Mouse (Mus musculus) ES-CJ7 (cell line): ENCODE data around the gene Itgb4.

Source experiments
- DNase-seq: peaks from one replicate; pipeline ENCODE4 v3.0.0; 2011; ENCODE audit warnings: low read depth, low spot score

Gene Itgb4

GRCm38 (mm10) chr11:115974309-115975082 lies at the start of gene Itgb4:
TSS of gene Itgb4 (plus strand) at chr11:115974709.
- peak; percentile 40 for DNase-seq

GRCm38 (mm10) chr11:115929031-115929430 lies 45.5 kb upstream of the Itgb4 start:
- no peak for DNase-seq

- DNase-seq = no peak
Measured at GRCm38 (mm10) chr11:115929818-115930217, 44.7 kb upstream of the Itgb4 start.

DNA sequence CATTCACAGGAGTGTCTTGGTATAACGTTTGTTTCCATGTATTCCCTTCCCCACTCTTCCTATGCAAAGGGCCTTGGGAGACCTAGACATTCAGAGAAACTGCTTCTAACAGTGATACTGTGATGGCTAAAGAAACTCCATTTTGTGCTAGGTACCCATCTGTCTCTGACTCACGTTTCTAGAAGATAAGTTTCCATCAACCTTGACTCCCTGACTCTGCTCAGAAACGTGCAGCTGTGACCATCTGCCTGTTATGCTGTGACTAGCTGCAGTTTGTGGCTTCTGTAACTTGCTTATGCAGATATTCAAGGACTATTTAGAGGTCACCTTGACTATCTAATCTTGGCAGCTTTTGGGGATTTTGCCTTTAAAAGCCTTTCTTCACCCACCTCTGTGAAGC lies 43.3 kb upstream of the Itgb4 start:
- no peak for DNase-seq

DNA sequence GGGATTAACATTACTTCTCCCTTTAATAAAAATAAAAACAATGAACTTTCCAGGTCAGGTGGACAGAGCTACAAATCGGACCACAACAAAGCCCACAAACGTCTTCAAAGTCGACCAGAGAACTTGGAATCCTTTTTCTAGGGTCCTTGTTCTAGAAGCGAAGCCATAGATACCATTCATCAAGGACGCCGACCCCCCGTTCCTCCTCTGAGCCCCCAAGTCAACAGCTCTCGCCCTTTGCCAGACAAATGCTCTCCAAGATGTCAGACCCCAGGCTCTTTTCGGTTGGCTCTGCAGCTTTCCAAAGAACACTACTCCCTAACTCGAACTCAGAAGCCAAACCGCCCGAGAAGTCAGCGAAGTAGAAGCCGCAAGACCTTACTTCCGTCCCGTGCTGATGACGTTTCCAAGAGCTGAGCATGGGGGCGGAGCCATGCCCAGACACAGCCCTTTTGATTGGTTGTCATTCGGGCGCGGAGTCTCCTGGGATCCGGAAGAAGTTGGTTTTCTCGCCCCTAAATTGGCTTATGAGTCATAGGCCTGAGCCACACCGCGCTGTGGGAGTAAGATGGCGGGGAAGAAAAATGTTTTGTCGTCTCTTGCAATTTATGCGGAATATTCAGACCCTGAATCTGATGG lies 41.3 kb upstream of the Itgb4 start, which contains the start of the genes Sap30bp and Recql5:
Gene Sap30bp (plus strand): TSS at position 175 of the 639 bp plus-strand sequence.
Gene Recql5 (minus strand): TSS at position 370 of the 639 bp plus-strand sequence.
- peak; percentile 99 for DNase-seq

DNA sequence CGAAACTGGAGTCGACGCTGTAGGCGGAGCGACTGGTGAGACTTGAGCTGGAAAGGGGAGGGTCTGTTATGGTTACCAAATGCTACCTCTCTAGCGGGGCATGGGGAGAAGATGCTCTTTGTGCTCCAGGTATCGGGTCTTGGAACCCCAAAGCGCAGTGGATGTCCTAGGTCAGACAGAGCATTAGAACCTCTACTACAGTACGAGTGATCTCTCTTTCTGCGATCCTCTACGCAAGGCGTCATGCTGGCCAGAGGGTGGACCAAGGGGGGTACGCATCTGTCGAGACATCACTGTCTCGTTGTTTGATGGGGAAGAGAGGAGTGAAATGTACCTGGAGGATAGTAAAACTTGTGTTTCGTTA lies 40.8 kb upstream of the Itgb4 start:
- DNase-seq = no peak

GRCm38 (mm10) chr11:115939690-115940329 lies 34.7 kb upstream of the Itgb4 start:
- DNase-seq = peak; percentile 68

GRCm38 (mm10) chr11:115941980-115942379 lies 32.5 kb upstream of the Itgb4 start:
- no peak for DNase-seq

- DNase-seq = peak; percentile 78
Measured at GRCm38 (mm10) chr11:115945247-115945646, 29.3 kb upstream of the Itgb4 start.

DNA sequence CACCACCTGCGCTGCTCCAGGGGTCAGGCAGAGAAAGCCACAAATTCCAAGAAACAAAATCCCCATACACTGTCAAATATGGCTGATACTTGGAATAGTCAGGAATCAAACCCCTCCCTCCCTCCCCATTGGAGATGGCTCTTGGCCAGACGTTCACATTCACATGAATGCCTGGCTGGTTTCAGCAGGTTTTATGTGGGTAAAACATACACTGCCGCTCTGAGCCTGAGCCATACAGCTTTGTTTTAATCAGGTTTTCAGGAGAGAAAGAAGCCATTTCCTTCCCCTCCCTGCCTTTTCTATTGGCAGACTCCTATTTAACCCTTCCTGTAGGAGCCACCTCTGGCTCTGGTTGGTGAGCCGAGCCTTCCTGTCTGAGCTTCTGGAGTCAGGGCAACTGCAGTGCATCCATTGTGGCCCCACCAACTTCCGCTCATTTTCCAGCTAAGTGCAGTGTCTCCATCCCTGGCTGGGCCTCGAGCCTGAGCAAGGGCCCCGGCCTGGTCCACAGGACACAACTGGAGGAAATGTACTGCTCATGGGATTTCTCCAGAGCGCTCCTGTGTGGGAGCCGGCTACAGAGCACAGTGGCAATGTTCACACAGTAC lies 28.2 kb upstream of the Itgb4 start:
- DNase-seq = peak; percentile 55

DNA sequence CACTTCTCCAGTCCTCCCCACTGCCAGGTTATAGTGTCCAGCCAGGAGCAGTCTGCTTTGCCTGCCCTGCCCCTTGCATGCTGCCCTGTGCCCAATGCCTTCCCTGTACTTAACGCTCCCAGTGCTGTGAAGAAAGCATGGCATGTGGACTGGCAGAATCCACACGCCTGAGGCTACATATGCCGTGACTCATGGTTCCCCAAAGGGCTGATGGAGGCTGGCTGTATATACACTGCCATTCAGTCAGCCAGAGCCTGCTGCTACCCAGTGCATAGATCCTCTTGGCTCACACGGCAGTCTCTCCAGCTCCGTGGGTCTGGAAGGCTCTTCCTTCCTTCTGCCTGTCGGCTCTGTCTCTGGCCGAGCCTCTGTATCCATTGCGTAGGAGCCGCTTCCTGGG lies 26.2 kb upstream of the Itgb4 start:
- no peak for DNase-seq

DNA sequence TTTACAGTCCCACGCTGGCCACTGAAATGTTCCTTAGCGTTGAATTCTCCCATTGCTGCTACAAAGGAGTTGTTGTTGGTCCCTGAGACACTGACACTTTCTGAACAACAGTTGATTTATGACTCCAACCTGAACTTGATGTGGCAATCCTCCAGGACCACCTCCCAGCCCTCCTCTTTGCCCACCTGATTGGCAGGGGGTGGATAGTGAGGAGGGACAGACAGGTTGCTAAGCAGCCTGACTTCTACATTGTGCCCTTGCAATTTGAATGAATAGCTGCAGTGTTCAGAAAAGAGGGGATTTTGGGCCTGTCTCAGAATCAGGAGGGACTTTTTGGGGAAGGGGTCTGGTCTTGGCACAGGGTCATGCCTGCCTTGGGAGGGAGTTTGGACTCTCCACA lies 23.8 kb upstream of the Itgb4 start:
- DNase-seq = no peak

DNA sequence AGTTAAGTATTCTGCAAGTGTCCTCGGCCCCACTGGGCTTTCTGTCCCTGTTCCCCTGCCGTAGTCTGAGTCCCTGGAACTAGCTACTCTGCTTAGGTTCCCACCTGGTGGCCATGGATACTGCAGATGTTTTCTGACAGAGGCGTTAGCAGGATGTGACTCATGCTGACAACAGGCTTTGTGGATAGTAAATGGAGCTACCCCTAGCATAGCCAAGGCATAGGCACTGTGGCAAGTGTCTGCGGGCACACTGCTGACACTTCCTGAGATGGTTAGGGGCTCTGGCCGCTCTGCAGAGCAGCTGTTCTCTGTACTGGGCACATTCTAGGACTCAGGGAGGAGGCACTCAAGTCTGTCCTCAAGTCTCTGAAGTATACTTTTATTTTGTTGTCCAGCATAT lies 19.8 kb upstream of the Itgb4 start:
- DNase-seq = no peak

DNA sequence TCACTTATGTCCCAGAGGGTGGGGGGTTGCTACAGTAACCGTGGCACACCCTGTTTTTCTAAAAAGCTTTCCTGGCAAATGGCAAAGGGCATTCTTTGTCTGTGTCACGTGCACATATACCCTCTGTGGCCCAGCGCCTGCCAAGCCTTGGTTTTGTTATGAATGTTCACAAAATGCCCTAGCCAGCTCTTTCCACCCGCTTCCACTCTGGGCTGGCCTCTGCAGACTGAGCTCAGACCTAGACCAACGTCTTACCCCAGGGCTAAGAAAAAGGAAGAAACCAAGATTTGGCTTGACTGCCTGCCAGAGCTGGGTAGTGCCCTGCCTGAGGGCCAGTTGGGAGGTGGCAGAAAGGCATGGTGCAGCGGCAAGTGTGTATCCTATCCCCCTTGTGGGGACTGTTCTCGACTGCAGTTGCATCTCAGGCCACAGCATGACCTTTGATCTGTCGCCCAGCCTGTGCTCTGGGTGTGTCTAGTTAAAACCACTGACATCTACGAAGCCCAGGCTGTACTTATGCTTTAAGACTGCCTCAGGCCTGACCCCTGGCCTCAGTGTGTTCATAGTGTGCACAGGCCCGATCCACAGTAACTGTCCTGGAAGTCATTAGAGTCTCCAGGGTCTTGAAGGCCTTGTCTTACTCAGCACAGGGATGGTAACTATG lies 19.2 kb upstream of the Itgb4 start:
- DNase-seq = peak; percentile 34

GRCm38 (mm10) chr11:115956453-115956852 lies 18.1 kb upstream of the Itgb4 start:
- peak; percentile 41 for DNase-seq

DNA sequence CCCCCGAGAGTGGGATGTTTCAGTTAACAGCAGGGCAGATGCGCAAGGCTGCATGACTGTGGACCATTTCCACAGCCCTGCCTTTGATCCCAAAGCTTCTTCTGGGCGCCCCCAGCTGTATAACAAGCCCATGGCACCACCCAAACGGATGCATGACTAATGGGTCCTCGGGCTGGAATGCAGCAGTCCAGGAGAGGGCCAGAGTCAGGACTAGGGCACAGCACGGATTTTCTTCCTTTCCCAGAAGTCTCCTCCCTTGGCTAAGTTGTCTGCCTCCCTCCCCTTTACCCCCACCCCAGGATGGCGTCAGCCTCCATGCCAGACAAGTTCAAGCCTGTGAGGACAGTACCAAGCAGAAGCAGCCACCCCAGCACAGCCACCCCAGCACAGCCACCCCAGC lies 16.5 kb upstream of the Itgb4 start:
- peak; percentile 38 for DNase-seq

DNA sequence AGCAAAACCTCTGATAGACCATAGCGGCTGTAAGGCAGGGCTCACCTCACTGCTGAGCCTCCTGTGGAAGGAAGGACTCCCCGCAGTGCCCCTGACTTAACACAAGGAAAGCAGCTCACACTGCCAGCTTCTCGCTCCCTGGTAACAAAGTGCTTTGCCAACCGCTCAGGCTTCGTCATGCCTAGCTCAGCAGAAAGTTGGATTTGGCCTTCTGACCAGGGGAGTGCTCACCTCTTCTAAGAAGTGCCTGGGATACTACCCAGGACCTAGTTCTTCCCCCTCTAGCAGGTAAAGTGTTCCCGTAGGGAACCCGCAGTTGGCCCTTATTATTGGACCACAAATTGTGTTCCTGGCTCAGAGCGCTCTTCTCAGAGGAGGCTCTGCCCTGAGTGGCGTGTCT lies 15.5 kb upstream of the Itgb4 start:
- no peak for DNase-seq

DNA sequence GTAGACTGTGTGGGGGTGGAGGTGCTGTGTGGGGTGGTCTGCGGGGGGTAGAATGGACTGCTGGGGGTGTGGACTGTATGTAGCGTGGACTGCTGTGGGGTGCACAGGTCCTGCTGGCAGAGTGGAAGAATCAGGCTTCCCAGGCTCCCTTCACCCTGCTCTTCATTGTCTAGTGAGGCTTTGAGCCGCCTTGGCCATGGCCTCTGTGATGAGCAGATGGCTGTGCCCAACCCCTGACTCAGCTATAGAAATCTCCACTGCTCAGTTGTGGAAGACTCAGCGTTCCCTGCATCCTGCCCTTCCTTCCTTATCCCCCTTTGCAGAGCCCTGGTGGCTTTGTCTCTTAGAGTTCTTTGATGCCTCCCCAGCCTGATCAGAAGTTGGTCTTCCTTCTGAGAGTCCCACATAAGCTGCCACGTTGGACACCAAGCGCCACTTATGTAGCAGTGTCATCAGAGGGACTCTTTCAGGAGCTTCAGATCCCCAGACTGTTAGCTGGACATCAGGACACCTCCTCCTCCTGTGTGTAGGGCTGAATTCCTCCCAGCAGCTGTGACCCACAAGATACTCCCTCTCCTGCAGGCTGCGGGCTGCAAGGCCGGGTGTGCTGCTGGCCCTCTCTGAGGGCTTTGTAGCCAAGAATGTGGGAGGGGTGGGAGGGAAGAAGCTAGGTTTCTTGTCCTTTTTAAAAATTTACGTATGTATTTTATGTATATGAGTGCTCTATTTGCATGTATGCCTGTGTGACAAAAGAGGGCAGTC lies 11.7 kb upstream of the Itgb4 start:
- no peak for DNase-seq

GRCm38 (mm10) chr11:115964977-115965604 lies 9.4 kb upstream of the Itgb4 start:
- DNase-seq = no peak

GRCm38 (mm10) chr11:115968731-115969405 lies 5.6 kb upstream of the Itgb4 start:
- no peak for DNase-seq
